Mouse (Mus musculus): ENCODE measurements around the gene Cab39. TPM values are rescaled to one million over a fixed set of nuclear protein-coding genes. Genes with fewer than 3 reads are reported as not detected.

The Cab39 gene
- polyA plus RNA-seq, 1 experiment from 2014 or later, result 33.8 TPM

- H3K9me3 ChIP-seq (ENCODE audit: control insufficient read depth), result no peaks in the 10 kb centered on the region
- H3K4me3 ChIP-seq (ENCODE audit: low read depth, low read length), result no peak overlapping the region
- H3K27me3 ChIP-seq (replicated peaks; ENCODE audit: control insufficient read depth, insufficient read depth, low read length), result no peaks in the 10 kb centered on the region
- no peak overlapping the region for H3K27ac ChIP-seq (ENCODE audit: low read depth, low read length)
- H3K9ac ChIP-seq (ENCODE audit: low read depth, low read length), result no peak overlapping the region
- no peak for TF ChIP-seq CTCF (IDR thresholded peaks at IDR 0.05; ENCODE audit: low read depth)
- H3K36me3 ChIP-seq (ENCODE audit: control insufficient read depth, insufficient read depth), result no peaks in the 10 kb centered on the region
- WGBS, result 80% methylated on average over 11 of the region's 11 CpGs
- ATAC-seq, result no peak
- H3K4me2 ChIP-seq (replicated peaks; ENCODE audit: low read depth), result no peak overlapping the region
- no peaks in the 10 kb centered on the region for H3K4me1 ChIP-seq (replicated peaks; ENCODE audit: control insufficient read depth, insufficient read depth, low read length)
These were observed 41.1 kb upstream of the Cab39 start for GRCm38 (mm10) chr1:85751932-85752680.

GRCm38 (mm10) chr1:85757531-85758230 lies 35.6 kb upstream of the Cab39 start:
- Histone ChIP-seq H3K9ac (ENCODE audit: low read depth, low read length) (no peak overlapping the region), H3K4me3 (ENCODE audit: low read depth, low read length) (no peak overlapping the region), H3K27ac (ENCODE audit: low read depth, low read length) (no peak overlapping the region), H3K36me3 (ENCODE audit: control insufficient read depth, insufficient read depth) (no peaks in the 10 kb centered on the region), H3K4me2 (replicated peaks; ENCODE audit: low read depth) (no peak overlapping the region), H3K27me3 (replicated peaks; ENCODE audit: control insufficient read depth, insufficient read depth, low read length) (no peaks in the 10 kb centered on the region), H3K9me3 (ENCODE audit: control insufficient read depth) (no peaks in the 10 kb centered on the region), H3K4me1 (replicated peaks; ENCODE audit: control insufficient read depth, insufficient read depth, low read length) (no peaks in the 10 kb centered on the region)
- no peak for ATAC-seq
- WGBS, result 74% methylated on average over 6 of the region's 6 CpGs
- no peak for TF ChIP-seq CTCF (IDR thresholded peaks at IDR 0.05; ENCODE audit: low read depth)

- H3K27me3 ChIP-seq (replicated peaks; ENCODE audit: control insufficient read depth, insufficient read depth, low read length), result no peaks in the 10 kb centered on the region
- 35% methylated on average over 14 of the region's 14 CpGs for WGBS
These were observed 34.8 kb upstream of the Cab39 start for GRCm38 (mm10) chr1:85758231-85758968.

GRCm38 (mm10) chr1:85758969-85759293 lies 34.3 kb upstream of the Cab39 start:
- no peak overlapping the region for H3K4me3 ChIP-seq (ENCODE audit: low read depth, low read length)
- no peak overlapping the region for H3K9ac ChIP-seq (ENCODE audit: low read depth, low read length)
- H3K36me3 ChIP-seq (ENCODE audit: control insufficient read depth, insufficient read depth), result no peaks in the 10 kb centered on the region
- H3K27ac ChIP-seq (ENCODE audit: low read depth, low read length), result no peak overlapping the region
- 15% methylated on average over 1 of the region's 1 CpGs for WGBS
- TF ChIP-seq CTCF (IDR thresholded peaks at IDR 0.05; ENCODE audit: low read depth), result no peak
- H3K9me3 ChIP-seq (ENCODE audit: control insufficient read depth), result no peaks in the 10 kb centered on the region
- no peak for ATAC-seq
- H3K4me2 ChIP-seq (replicated peaks; ENCODE audit: low read depth), result no peak overlapping the region
- no peaks in the 10 kb centered on the region for H3K4me1 ChIP-seq (replicated peaks; ENCODE audit: control insufficient read depth, insufficient read depth, low read length)
- H3K27me3 ChIP-seq (replicated peaks; ENCODE audit: control insufficient read depth, insufficient read depth, low read length), result no peaks in the 10 kb centered on the region

More at GRCm38 (mm10) chr1:85758231-85758968, 34.8 kb upstream of the Cab39 start:
- H3K4me2 ChIP-seq (replicated peaks; ENCODE audit: low read depth), result no peak overlapping the region
- H3K9ac ChIP-seq (ENCODE audit: low read depth, low read length), result no peak overlapping the region
- no peaks in the 10 kb centered on the region for H3K9me3 ChIP-seq (ENCODE audit: control insufficient read depth)
- H3K27ac ChIP-seq (ENCODE audit: low read depth, low read length), result no peak overlapping the region
- H3K4me3 ChIP-seq (ENCODE audit: low read depth, low read length), result no peak overlapping the region
- no peaks in the 10 kb centered on the region for H3K36me3 ChIP-seq (ENCODE audit: control insufficient read depth, insufficient read depth)
- no peaks in the 10 kb centered on the region for H3K4me1 ChIP-seq (replicated peaks; ENCODE audit: control insufficient read depth, insufficient read depth, low read length)
- no peak for TF ChIP-seq CTCF (IDR thresholded peaks at IDR 0.05; ENCODE audit: low read depth)
- no peak for ATAC-seq

GRCm38 (mm10) chr1:85761665-85762064 lies 31.6 kb upstream of the Cab39 start:
- Histone ChIP-seq H3K9me3 (ENCODE audit: control insufficient read depth) (no peaks in the 10 kb centered on the region), H3K36me3 (ENCODE audit: control insufficient read depth, insufficient read depth) (no peaks in the 10 kb centered on the region), H3K9ac (ENCODE audit: low read depth, low read length) (no peak overlapping the region), H3K4me2 (replicated peaks; ENCODE audit: low read depth) (no peak overlapping the region), H3K4me1 (replicated peaks; ENCODE audit: control insufficient read depth, insufficient read depth, low read length) (no peaks in the 10 kb centered on the region), H3K4me3 (ENCODE audit: low read depth, low read length) (no peak overlapping the region), H3K27me3 (replicated peaks; ENCODE audit: control insufficient read depth, insufficient read depth, low read length) (no peaks in the 10 kb centered on the region), H3K27ac (ENCODE audit: low read depth, low read length) (no peak overlapping the region)
- 87% methylated on average over 4 of the region's 4 CpGs for WGBS
- no peak for ATAC-seq
- TF ChIP-seq CTCF (IDR thresholded peaks at IDR 0.05; ENCODE audit: low read depth), result no peak

GRCm38 (mm10) chr1:85763386-85763785 lies 29.9 kb upstream of the Cab39 start:
- H3K9me3 ChIP-seq (ENCODE audit: control insufficient read depth), result no peaks in the 10 kb centered on the region
- ATAC-seq, result no peak
- WGBS, result 74% methylated on average over 6 of the region's 6 CpGs

More at GRCm38 (mm10) chr1:85763386-85763785, 29.9 kb upstream of the Cab39 start:
- Histone ChIP-seq H3K27me3 (replicated peaks; ENCODE audit: control insufficient read depth, insufficient read depth, low read length) (no peaks in the 10 kb centered on the region), H3K27ac (ENCODE audit: low read depth, low read length) (no peak overlapping the region), H3K4me1 (replicated peaks; ENCODE audit: control insufficient read depth, insufficient read depth, low read length) (no peaks in the 10 kb centered on the region), H3K4me2 (replicated peaks; ENCODE audit: low read depth) (no peak overlapping the region), H3K9ac (ENCODE audit: low read depth, low read length) (no peak overlapping the region), H3K36me3 (ENCODE audit: control insufficient read depth, insufficient read depth) (no peaks in the 10 kb centered on the region), H3K4me3 (ENCODE audit: low read depth, low read length) (no peak overlapping the region)
- no peak for TF ChIP-seq CTCF (IDR thresholded peaks at IDR 0.05; ENCODE audit: low read depth)

Data from intestine, postnatal 0 days (tissue).